Comparison of ENCODE assay signal across 11 mouse cellular contexts in the genomic region with DNA sequence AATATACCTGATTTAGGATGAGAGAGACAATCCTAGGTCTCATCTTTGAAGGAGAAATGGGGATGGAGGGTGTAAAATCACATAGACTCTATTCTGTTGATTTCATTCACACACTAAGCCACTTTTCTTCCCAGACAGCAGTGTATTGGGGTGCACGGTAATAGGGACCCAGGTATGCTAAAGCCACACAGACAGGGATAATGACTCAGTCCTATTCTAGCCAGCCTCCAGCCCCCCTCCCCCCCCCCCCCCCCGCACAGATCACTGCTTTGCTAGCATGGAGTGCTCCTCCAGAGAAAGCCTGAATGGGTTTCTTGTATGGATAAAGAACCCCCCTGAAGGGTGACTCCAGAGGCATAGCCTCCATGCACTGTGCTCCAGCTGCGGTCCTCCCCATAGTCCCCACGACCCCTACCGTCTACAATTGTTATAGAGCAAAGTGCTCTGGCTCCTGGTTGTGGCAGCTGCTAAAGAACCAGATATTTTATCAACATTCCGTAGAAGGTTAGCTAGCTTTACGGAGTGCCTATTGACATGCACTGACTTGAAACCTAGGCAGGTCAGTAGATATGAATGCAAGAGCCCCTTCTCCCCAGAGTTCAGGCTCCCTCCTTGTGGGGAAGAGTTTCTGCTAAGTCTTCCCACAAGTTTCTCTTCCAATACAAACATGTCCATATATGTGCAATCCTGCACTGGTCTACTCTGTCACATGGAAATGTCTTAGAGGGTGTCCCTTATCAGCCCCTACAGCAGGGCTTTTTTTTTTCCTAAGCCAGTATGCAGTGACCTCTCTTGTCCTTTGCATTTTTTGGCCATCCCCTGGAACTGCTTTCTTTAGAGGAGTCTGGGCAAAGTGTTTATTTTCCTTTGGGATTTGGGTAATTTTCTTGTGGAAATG. TPM values are rescaled to one million over a fixed set of nuclear protein-coding genes. Genes with fewer than 3 reads are reported as not detected.
DNase-seq lines count a peak whose midpoint lies in the region; ATAC-seq lines count a peak whose summit lies in the region.
"Had no signal": no experiment of that assay in that cellular context is flagged by ENCODE, and none has a peak within 500 bp of the region (broad histone marks: within the 10 kb centered on the region; RNA-seq: fewer than 3 reads in every experiment).

No protein-coding gene starts in this region.

- H3K4me3 ChIP-seq in heart, embryonic 10.5 days: no peak overlapping the region
- no peak overlapping the region for H3K4me3 ChIP-seq in kidney, embryonic 16.5 days (ENCODE audit: low read length)
- no peak overlapping the region for H3K4me3 ChIP-seq in brown adipose tissue, adult 24 weeks (ENCODE audit: insufficient read depth, low read depth, low read length)
- no peak overlapping the region for H3K4me3 ChIP-seq in embryonic facial prominence, embryonic 11.5 days (ENCODE audit: low read depth, low read length)
- H3K4me3 ChIP-seq: liver, embryonic 12.5 days had no signal

- no peak for DNase-seq in heart, embryonic 10.5 days (ENCODE audit: low spot score)
- DNase-seq in heart, postnatal 4 days: no peak
- DNase-seq in kidney, postnatal 14 days: no peak
- peak; percentile 62 for DNase-seq in embryonic facial prominence, embryonic 11.5 days (ENCODE audit: low spot score)
- DNase-seq in ovary, postnatal 36 days (ENCODE audit: low spot score): no peak
- DNase-seq: B cell, adult 2 months; cerebellum, adult 18-20 months; kidney, adult 2 months had no signal

- peaks cover 16% of the 10 kb centered on the region for H3K4me1 ChIP-seq in heart, embryonic 10.5 days
- no peaks in the 10 kb centered on the region; the same call in 1 of the 2 replicates for H3K4me1 ChIP-seq in kidney, embryonic 16.5 days (ENCODE audit: insufficient read depth, low read length)
- H3K4me1 ChIP-seq in brown adipose tissue, adult 24 weeks (ENCODE audit: control insufficient read depth, insufficient read depth, insufficient read length, low read length): peaks cover 17% of the 10 kb centered on the region; the same call in 1 of the 2 replicates
- no peaks in the 10 kb centered on the region for H3K4me1 ChIP-seq in embryonic facial prominence, embryonic 11.5 days (ENCODE audit: control insufficient read depth, insufficient read depth, low read length)
- H3K4me1 ChIP-seq: liver, embryonic 12.5 days had no signal

- 18% methylated on average over 6 of the region's 7 CpGs for WGBS in heart, embryonic 10.5 days
- 58% methylated on average over 6 of the region's 7 CpGs for WGBS in kidney, embryonic 16.5 days
- 24% methylated on average over 7 of the region's 7 CpGs for WGBS in embryonic facial prominence, embryonic 11.5 days

- peak overlapping the region; percentile 72 for H3K27ac ChIP-seq in heart, embryonic 10.5 days
- H3K27ac ChIP-seq in kidney, embryonic 16.5 days (ENCODE audit: low read length): no peak overlapping the region
- peak overlapping the region; percentile 98 for H3K27ac ChIP-seq in brown adipose tissue, adult 24 weeks (replicated peaks; ENCODE audit: low read depth, low read length)
- H3K27ac ChIP-seq in embryonic facial prominence, embryonic 11.5 days (replicated peaks; ENCODE audit: low read depth, low read length): no peak overlapping the region
- H3K27ac ChIP-seq: liver, embryonic 12.5 days had no signal

- no peaks in the 10 kb centered on the region for H3K27me3 ChIP-seq in heart, embryonic 10.5 days (ENCODE audit: insufficient read depth, poor library complexity, severe bottlenecking)
- H3K27me3 ChIP-seq in kidney, embryonic 16.5 days (ENCODE audit: insufficient read depth, low read length): no peaks in the 10 kb centered on the region
- H3K27me3 ChIP-seq in embryonic facial prominence, embryonic 11.5 days (ENCODE audit: control insufficient read depth, insufficient read depth, low read length): no peaks in the 10 kb centered on the region
- H3K27me3 ChIP-seq: liver, embryonic 12.5 days had no signal

- no peak overlapping the region for H3K9ac ChIP-seq in kidney, embryonic 16.5 days (replicated peaks; ENCODE audit: low read length)
- H3K9ac ChIP-seq in embryonic facial prominence, embryonic 11.5 days (replicated peaks; ENCODE audit: low read length): no peak overlapping the region
- H3K9ac ChIP-seq: liver, embryonic 12.5 days had no signal

- H3K36me3 ChIP-seq in heart, embryonic 10.5 days: no peaks in the 10 kb centered on the region
- H3K36me3 ChIP-seq in kidney, embryonic 16.5 days (ENCODE audit: insufficient read depth, low read length): no peaks in the 10 kb centered on the region
- no peaks in the 10 kb centered on the region for H3K36me3 ChIP-seq in embryonic facial prominence, embryonic 11.5 days (replicated peaks; ENCODE audit: control insufficient read depth, insufficient read depth, low read depth, low read length)
- H3K36me3 ChIP-seq: liver, embryonic 12.5 days had no signal

- peak; percentile 75 for ATAC-seq in kidney, embryonic 16.5 days (ENCODE audit: low FRiP score, low TSS enrichment)
- ATAC-seq in embryonic facial prominence, embryonic 11.5 days (replicated peaks; ENCODE audit: insufficient number of reproducible peaks, low FRiP score, low TSS enrichment, low read depth): peak; percentile 56; the same call in 1 of the 2 replicates
- ATAC-seq: liver, embryonic 12.5 days had no signal

- no peaks in the 10 kb centered on the region for H3K9me3 ChIP-seq in heart, embryonic 10.5 days
- no peaks in the 10 kb centered on the region for H3K9me3 ChIP-seq in kidney, embryonic 16.5 days (ENCODE audit: low read length)
- no peaks in the 10 kb centered on the region for H3K9me3 ChIP-seq in embryonic facial prominence, embryonic 11.5 days (replicated peaks; ENCODE audit: control insufficient read depth, low read length)
- H3K9me3 ChIP-seq: liver, embryonic 12.5 days had no signal

- H3K4me2 ChIP-seq in kidney, embryonic 16.5 days (replicated peaks; ENCODE audit: low read depth, low read length): no peak overlapping the region
- H3K4me2 ChIP-seq in embryonic facial prominence, embryonic 11.5 days (ENCODE audit: low read depth, low read length): no peak overlapping the region
- H3K4me2 ChIP-seq: liver, embryonic 12.5 days had no signal

RNA-seq across cellular contexts. Expression of a gene that starts 26.2 kb away (rescaled TPM):
- 10.3 and 19.7 TPM in 2 replicates for polyA plus RNA-seq in heart, embryonic 10.5 days (2016; fragmentation: Nextera tagmentation; extraction: Ambion mirVana)
- 100 to 1,000 TPM; 160 to 168 TPM for total RNA-seq in heart, postnatal 4 days (2021)
- 19.0 and 20.0 TPM in 2 replicates for polyA plus RNA-seq in kidney, embryonic 16.5 days (2015; fragmentation: Nextera tagmentation; extraction: Ambion mirVana)
- 10.7 and 17.0 TPM in 2 replicates for polyA plus RNA-seq in brown adipose tissue, adult 24 weeks (2012; ENCODE audit: insufficient read depth, insufficient read length, missing spikeins)
- 7.2 and 7.4 TPM in 2 replicates for polyA plus RNA-seq in embryonic facial prominence, embryonic 11.5 days (2014; fragmentation: Nextera tagmentation; extraction: Ambion mirVana)

Comparison
In these comparisons a context has a peak if more than half of its experiments do, and no peak if none do; other contexts are left out.
1. H3K27ac ChIP-seq: peak in heart, embryonic 10.5 days (single experiment) and brown adipose tissue, adult 24 weeks (single experiment); none in kidney, embryonic 16.5 days (single experiment) and embryonic facial prominence, embryonic 11.5 days (single experiment).